Mouse (Mus musculus): ENCODE results near the gene Nsun7. TPM values are rescaled to one million over a fixed set of nuclear protein-coding genes. Genes with fewer than 3 reads are reported as not detected.

Gene Nsun7
- total RNA-seq, 2 experiments from 2014 or later = 3.9 to 5.4 TPM

GRCm38 (mm10) chr5:66330806-66331205 is 71.1 kb downstream of the Nsun7 start:
- DNase-seq (ENCODE audit: low spot score in 2 of 2) = no peak

GRCm38 (mm10) chr5:66337025-66337968 is 77.6 kb downstream of the Nsun7 start:
- DNase-seq (ENCODE audit: low spot score in 2 of 2) = peak in 1 of 2 experiments; percentile 36

GRCm38 (mm10) chr5:66337969-66338345 is 78.3 kb downstream of the Nsun7 start:
- no peak for DNase-seq (ENCODE audit: low spot score in 2 of 2)

- no peak for DNase-seq (ENCODE audit: low spot score in 2 of 2)
Measured at GRCm38 (mm10) chr5:66338583-66338982, 78.9 kb downstream of the Nsun7 start.

GRCm38 (mm10) chr5:66340356-66341102 is 80.8 kb downstream of the Nsun7 start:
- no peak for DNase-seq (ENCODE audit: low spot score in 2 of 2)

GRCm38 (mm10) chr5:66341848-66342247 is 82.2 kb downstream of the Nsun7 start:
- DNase-seq (ENCODE audit: low spot score in 2 of 2) = no peak

GRCm38 (mm10) chr5:66342285-66342684 is 82.6 kb downstream of the Nsun7 start:
- DNase-seq (ENCODE audit: low spot score in 2 of 2) = no peak

- DNase-seq (ENCODE audit: low spot score in 2 of 2) = no peak
Measured at GRCm38 (mm10) chr5:66344182-66344581, 84.5 kb downstream of the Nsun7 start.

- DNase-seq (ENCODE audit: low spot score in 2 of 2) = no peak
Measured at GRCm38 (mm10) chr5:66345140-66345539, 85.4 kb downstream of the Nsun7 start.

GRCm38 (mm10) chr5:66346756-66347155 is 87.1 kb downstream of the Nsun7 start:
- no peak for DNase-seq (ENCODE audit: low spot score in 2 of 2)

Other genes with a start within 250 kb of the Nsun7 start
- 1 to 10 TPM in 1 of 2 experiments, under 1 TPM in 1; 0.77 to 1.6 TPM for gene Rbm47, start 86.8 kb upstream of the Nsun7 start, total RNA-seq (2021)

All from left cerebral cortex, adult 18-20 months (tissue).